Mouse (Mus musculus) midbrain, embryonic 11.5 days (tissue): ENCODE data around the gene Lef1. TPM values are rescaled to one million over a fixed set of nuclear protein-coding genes. Genes with fewer than 3 reads are reported as not detected.
A peak's percentile ranks its signal among the peaks of the same experiment; 100 is the strongest.

Source experiments
- ATAC-seq: fragments of 200-750 bp; cut with Nextera tagmentation; 2 replicates; pipeline ENCODE4 v1.8.0; 2017; ENCODE audit warnings: moderate TSS enrichment, moderate library complexity; ENCODE audit not compliant: low FRiP score
- DNase-seq: peaks from one replicate; pipeline ENCODE4 v3.0.0; 2015; ENCODE audit warnings: low spot score; ENCODE audit errors: missing footprints
- H3K27ac ChIP-seq: fragments of 300-500 bp; sonication (generic); 2 replicates; pipeline ENCODE4 v1.5.1; 2014; ENCODE audit warnings: low read depth, low read length
- H3K27me3 ChIP-seq: fragments of 300-500 bp; sonication (generic); 2 replicates; pipeline ENCODE4 v1.6.1; 2014; ENCODE audit warnings: mild to moderate bottlenecking, low read length, moderate library complexity, mixed read lengths; ENCODE audit not compliant: control insufficient read depth, insufficient read depth
- H3K36me3 ChIP-seq: fragments of 300-500 bp; sonication (generic); 2 replicates; pipeline ENCODE4 v1.6.1; 2014; ENCODE audit warnings: mild to moderate bottlenecking, low read length, moderate library complexity, mixed read lengths; ENCODE audit not compliant: control insufficient read depth, insufficient read depth
- H3K4me1 ChIP-seq: fragments of 300-500 bp; sonication (generic); 2 replicates; pipeline ENCODE4 v1.6.1; 2014; ENCODE audit warnings: low read length; ENCODE audit not compliant: control insufficient read depth, insufficient read depth
- H3K4me2 ChIP-seq: fragments of 300-500 bp; sonication (generic); 2 replicates; pipeline ENCODE4 v1.6.1; 2014; ENCODE audit warnings: mild to moderate bottlenecking, moderate library complexity
- H3K4me3 ChIP-seq: fragments of 300-500 bp; sonication (generic); 2 replicates; pipeline ENCODE4 v1.5.1; 2014; ENCODE audit warnings: low read depth, low read length
- H3K9ac ChIP-seq: fragments of 300-500 bp; sonication (generic); 2 replicates; pipeline ENCODE4 v1.6.1; 2014; ENCODE audit warnings: low read length
- H3K9me3 ChIP-seq: fragments of 300-500 bp; sonication (generic); 2 replicates; pipeline ENCODE4 v1.6.1; 2016; ENCODE audit warnings: low read length; ENCODE audit not compliant: control insufficient read depth
- WGBS: fragments of 180-500 bp; shearing (Covaris S2); extraction: QIAGEN DNeasy Blood & Tissue Kit; methylation state at CpG from one replicate; pipeline ENCODE4 v1.1.7; 2014; 5-methylcytosine and 5-hydroxymethylcytosine counted together
- polyA plus RNA-seq: library from polyadenylated mRNA; unstranded; fragments of >200 nt; fragmentation: Nextera tagmentation; extraction: Ambion mirVana; gene quantifications from 2 replicates; pipeline ENCODE4 v1.2.1, GENCODE M21; 2014

The Lef1 gene
- polyA plus RNA-seq, 1 experiment from 2014 or later, result 66.9 TPM

GRCm38 (mm10) chr3:131111851-131112572 lies 1.7 kb downstream of the Lef1 start:
- Histone ChIP-seq H3K4me2 (peak overlapping the region; percentile 96), H3K9me3 (no peaks in the 10 kb centered on the region), H3K4me3 (peak overlapping the region; percentile 77), H3K27me3 (peaks cover 16% of the 10 kb centered on the region), H3K9ac (peak overlapping the region; percentile 92), H3K36me3 (no peaks in the 10 kb centered on the region), H3K4me1 (peaks cover 35% of the 10 kb centered on the region), H3K27ac (peak overlapping the region; percentile 78)
- ATAC-seq (peak; percentile 62), DNase-seq (no peak)
- WGBS, result under 1% methylated on average over 69 of the region's 69 CpGs

GRCm38 (mm10) chr3:131112573-131112955 lies 2.3 kb downstream of the Lef1 start:
- Histone ChIP-seq H3K27ac (no peak overlapping the region; the same call in 1 of the 2 replicates), H3K27me3 (peaks cover 11% of the 10 kb centered on the region; the same call in 1 of the 2 replicates), H3K9me3 (no peaks in the 10 kb centered on the region), H3K4me3 (peak overlapping the region; percentile 77), H3K4me1 (peaks cover 30% of the 10 kb centered on the region), H3K36me3 (no peaks in the 10 kb centered on the region), H3K4me2 (peak overlapping the region; percentile 96), H3K9ac (peak overlapping the region; percentile 92)
- DNase-seq (no peak), ATAC-seq (no peak)
- WGBS, result under 1% methylated on average over 7 of the region's 7 CpGs

- Histone ChIP-seq H3K4me2 (peak overlapping the region; percentile 96), H3K4me3 (peak overlapping the region; percentile 77), H3K4me1 (peaks cover 25% of the 10 kb centered on the region), H3K9ac (peak overlapping the region; percentile 92), H3K36me3 (no peaks in the 10 kb centered on the region), H3K27me3 (peaks cover 7% of the 10 kb centered on the region; the same call in 1 of the 2 replicates), H3K27ac (no peak overlapping the region), H3K9me3 (no peaks in the 10 kb centered on the region)
- peak; percentile 92 for DNase-seq
- 1% methylated on average over 13 of the region's 13 CpGs for WGBS
- ATAC-seq, result no peak
Measured at GRCm38 (mm10) chr3:131113029-131113428, 2.8 kb downstream of the Lef1 start.

GRCm38 (mm10) chr3:131116116-131116515 lies 5.8 kb downstream of the Lef1 start:
- DNase-seq (no peak), ATAC-seq (no peak)
- Histone ChIP-seq H3K36me3 (peaks cover 4% of the 10 kb centered on the region; the same call in 1 of the 2 replicates), H3K9ac (no peak overlapping the region), H3K4me1 (peaks cover 12% of the 10 kb centered on the region), H3K27me3 (no peaks in the 10 kb centered on the region), H3K9me3 (no peaks in the 10 kb centered on the region), H3K4me3 (no peak overlapping the region), H3K4me2 (no peak overlapping the region), H3K27ac (no peak overlapping the region)
- WGBS, result 91% methylated on average over 13 of the region's 13 CpGs

GRCm38 (mm10) chr3:131117352-131117751 lies 7.1 kb downstream of the Lef1 start:
- DNase-seq, result no peak
- no peak for ATAC-seq
- WGBS, result 94% methylated on average over 15 of the region's 15 CpGs
- no peak overlapping the region for H3K27ac ChIP-seq
- H3K36me3 ChIP-seq, result peaks cover 4% of the 10 kb centered on the region; the same call in 1 of the 2 replicates
- H3K4me3 ChIP-seq, result no peak overlapping the region
- no peaks in the 10 kb centered on the region for H3K27me3 ChIP-seq
- no peaks in the 10 kb centered on the region for H3K9me3 ChIP-seq
- peaks cover 12% of the 10 kb centered on the region for H3K4me1 ChIP-seq
- H3K4me2 ChIP-seq, result no peak overlapping the region
- H3K9ac ChIP-seq, result no peak overlapping the region

- Histone ChIP-seq H3K36me3 (peaks cover 4% of the 10 kb centered on the region; the same call in 1 of the 2 replicates), H3K27me3 (no peaks in the 10 kb centered on the region), H3K9me3 (no peaks in the 10 kb centered on the region), H3K4me2 (no peak overlapping the region), H3K4me3 (no peak overlapping the region), H3K27ac (no peak overlapping the region), H3K9ac (no peak overlapping the region), H3K4me1 (peaks cover 8% of the 10 kb centered on the region)
- DNase-seq (no peak), ATAC-seq (no peak)
- 86% methylated on average over 3 of the region's 3 CpGs for WGBS
Measured at GRCm38 (mm10) chr3:131117883-131118282, 7.6 kb downstream of the Lef1 start.

GRCm38 (mm10) chr3:131119435-131119834 lies 9.2 kb downstream of the Lef1 start:
- no peak overlapping the region for H3K4me2 ChIP-seq
- peaks cover under 1% of the 10 kb centered on the region for H3K4me1 ChIP-seq
- no peak overlapping the region for H3K4me3 ChIP-seq
- H3K27ac ChIP-seq, result no peak overlapping the region
- ATAC-seq (no peak), DNase-seq (no peak)
- H3K27me3 ChIP-seq, result no peaks in the 10 kb centered on the region
- WGBS, result 94% methylated on average over 10 of the region's 10 CpGs
- H3K36me3 ChIP-seq, result peaks cover 4% of the 10 kb centered on the region; the same call in 1 of the 2 replicates
- no peaks in the 10 kb centered on the region for H3K9me3 ChIP-seq
- H3K9ac ChIP-seq, result no peak overlapping the region

- no peak overlapping the region for H3K27ac ChIP-seq
- no peaks in the 10 kb centered on the region for H3K4me1 ChIP-seq
- H3K4me3 ChIP-seq, result no peak overlapping the region
- H3K27me3 ChIP-seq, result no peaks in the 10 kb centered on the region
- ATAC-seq (no peak), DNase-seq (no peak)
- peaks cover 4% of the 10 kb centered on the region; the same call in 1 of the 2 replicates for H3K36me3 ChIP-seq
- no peaks in the 10 kb centered on the region for H3K9me3 ChIP-seq
- no peak overlapping the region for H3K4me2 ChIP-seq
- 93% methylated on average over 6 of the region's 6 CpGs for WGBS
- no peak overlapping the region for H3K9ac ChIP-seq
Measured at GRCm38 (mm10) chr3:131123501-131123900, 13.2 kb downstream of the Lef1 start.

GRCm38 (mm10) chr3:131125873-131126272 lies 15.6 kb downstream of the Lef1 start:
- Histone ChIP-seq H3K9ac (no peak overlapping the region), H3K27me3 (no peaks in the 10 kb centered on the region), H3K36me3 (no peaks in the 10 kb centered on the region; the same call in 1 of the 2 replicates), H3K4me1 (no peaks in the 10 kb centered on the region), H3K4me2 (no peak overlapping the region), H3K9me3 (no peaks in the 10 kb centered on the region), H3K27ac (no peak overlapping the region), H3K4me3 (no peak overlapping the region)
- DNase-seq (no peak), ATAC-seq (no peak)
- 96% methylated on average over 13 of the region's 13 CpGs for WGBS
